In genomic region chr17:30005451-30005941, GRCm38 (mm10) we compare ENCODE assay signal across 8 mouse cellular contexts. TPM values are rescaled to one million over a fixed set of nuclear protein-coding genes. Genes with fewer than 3 reads are reported as not detected.
DNase-seq lines count a peak whose midpoint lies in the region; ATAC-seq and TF ChIP-seq lines count a peak whose summit lies in the region.

No protein-coding gene starts in this region.

- no peak for TF ChIP-seq POLR2A in heart, adult 2 months (IDR thresholded peaks at IDR 0.05; ENCODE audit: insufficient read depth, low read depth, low read length)

- peaks cover 14% of the 10 kb centered on the region for H3K36me3 ChIP-seq in heart, adult 2 months (ENCODE audit: control insufficient read depth, insufficient read depth, low read length)
- H3K36me3 ChIP-seq in lung, embryonic 15.5 days, result no peaks in the 10 kb centered on the region
- no peaks in the 10 kb centered on the region for H3K36me3 ChIP-seq in neural tube, embryonic 14.5 days (ENCODE audit: control insufficient read depth, insufficient read depth, low read length)

- H3K79me2 ChIP-seq in heart, adult 2 months (replicated peaks; ENCODE audit: control insufficient read depth, insufficient read depth, low read length), result peaks cover 10% of the 10 kb centered on the region

- intact Hi-C loops in heart, adult 2 months (cut with DNase I), result loop anchor here (1.0 to 2.0 kb wide), 2 partner anchors 19 to 29 kb away; no protein-coding TSS in a partner anchor

- no peaks in the 10 kb centered on the region for H3K27me3 ChIP-seq in heart, adult 2 months (ENCODE audit: control insufficient read depth, insufficient read depth, low read length)
- H3K27me3 ChIP-seq in lung, embryonic 15.5 days, result no peaks in the 10 kb centered on the region
- H3K27me3 ChIP-seq in neural tube, embryonic 14.5 days (ENCODE audit: control insufficient read depth, insufficient read depth, low read length), result no peaks in the 10 kb centered on the region

- no peak for TF ChIP-seq CTCF in heart, adult 2 months (IDR thresholded peaks at IDR 0.05)

- no peak; the same call in none of the 2 replicates for ATAC-seq in lung, embryonic 15.5 days (ENCODE audit: borderline replicate concordance, extremely low read depth, low FRiP score, low TSS enrichment)
- ATAC-seq in neural tube, embryonic 14.5 days (ENCODE audit: low read depth), result peak; percentile 32

- peak overlapping the region; percentile 68 for H3K4me2 ChIP-seq in lung, embryonic 15.5 days
- peak overlapping the region; percentile 79 for H3K4me2 ChIP-seq in neural tube, embryonic 14.5 days (ENCODE audit: low read depth, low read length)

- DNase-seq in retina, embryonic 14.5 days (ENCODE audit: low spot score), result peak; percentile 47
- no peak for DNase-seq in retina, postnatal 1 day
- DNase-seq in cerebellum, postnatal 10 days, result peak; percentile 59 to 65
- DNase-seq in heart, adult 2 months, result peak; percentile 59 to 72
- DNase-seq in kidney, adult 18-20 months, result peak; percentile 54
- no peak for DNase-seq in c-Kit-positive CD71-positive TER-119-positive erythroid progenitor cells, embryonic 14.5 days (ENCODE audit: low spot score)

- H3K4me1 ChIP-seq in heart, adult 2 months (ENCODE audit: control insufficient read depth, insufficient read depth, low read length), result peaks cover 16% of the 10 kb centered on the region
- peaks cover 39% of the 10 kb centered on the region for H3K4me1 ChIP-seq in lung, embryonic 15.5 days
- H3K4me1 ChIP-seq in neural tube, embryonic 14.5 days (ENCODE audit: control insufficient read depth, insufficient read depth, low read length), result peaks cover 35% of the 10 kb centered on the region

- no peak for TF ChIP-seq EP300 in heart, adult 2 months (IDR thresholded peaks at IDR 0.05; ENCODE audit: insufficient read depth, low read depth, low read length)

- no peaks in the 10 kb centered on the region for H3K9me3 ChIP-seq in lung, embryonic 15.5 days
- H3K9me3 ChIP-seq in neural tube, embryonic 14.5 days (ENCODE audit: control insufficient read depth, low read length), result no peaks in the 10 kb centered on the region

- peak overlapping the region; percentile 67 for H3K4me3 ChIP-seq in heart, adult 2 months
- peak overlapping the region; percentile 91 for H3K4me3 ChIP-seq in lung, embryonic 15.5 days
- peak overlapping the region; percentile 91 for H3K4me3 ChIP-seq in neural tube, embryonic 14.5 days (ENCODE audit: low read depth, low read length)

- under 1% methylated on average over 18 of the region's 19 CpGs for WGBS in heart, adult 2 months
- 0% methylated on average over 17 of the region's 19 CpGs for WGBS in lung, embryonic 15.5 days
- 0% methylated on average over 14 of the region's 19 CpGs for WGBS in neural tube, embryonic 14.5 days

- H3K27ac ChIP-seq in heart, adult 2 months, result peak overlapping the region; percentile 100
- peak overlapping the region; percentile 100 for H3K27ac ChIP-seq in lung, embryonic 15.5 days
- peak overlapping the region; percentile 98 for H3K27ac ChIP-seq in neural tube, embryonic 14.5 days (ENCODE audit: low read depth, low read length)

- H3K9ac ChIP-seq in heart, adult 2 months (ENCODE audit: low read depth, low read length), result peak overlapping the region; percentile 100
- H3K9ac ChIP-seq in lung, embryonic 15.5 days, result peak overlapping the region; percentile 94
- peak overlapping the region; percentile 98 for H3K9ac ChIP-seq in neural tube, embryonic 14.5 days (replicated peaks; ENCODE audit: low read depth, low read length)

RNA-seq across cellular contexts. Expression of gene Zfand3, which starts 1.0 kb away (rescaled TPM):
- total RNA-seq in heart, adult 2 months (2021), result 100 to 1,000 TPM; 130 to 149 TPM
- 106 and 127 TPM in 2 replicates for polyA plus RNA-seq in heart, adult 2 months (2012; rRNA removed)
- 56.7 and 59.8 TPM in 2 replicates for polyA plus RNA-seq in lung, embryonic 15.5 days (2015; fragmentation: Nextera tagmentation; extraction: Ambion mirVana)
- polyA plus RNA-seq in neural tube, embryonic 14.5 days (2014; fragmentation: Nextera tagmentation; extraction: Ambion mirVana), result 36.8 and 37.5 TPM in 2 replicates

RNA-seq across cellular contexts. Expression of gene Mdga1, which starts 35.6 kb away (rescaled TPM):
- 10 to 100 TPM; 13.4 to 15.4 TPM for total RNA-seq in heart, adult 2 months (2021)
- polyA plus RNA-seq in heart, adult 2 months (2012; rRNA removed), result 26.3 and 26.4 TPM in 2 replicates
- 4.1 and 4.2 TPM in 2 replicates for polyA plus RNA-seq in lung, embryonic 15.5 days (2015; fragmentation: Nextera tagmentation; extraction: Ambion mirVana)
- 10.6 and 10.7 TPM in 2 replicates for polyA plus RNA-seq in neural tube, embryonic 14.5 days (2014; fragmentation: Nextera tagmentation; extraction: Ambion mirVana)

Comparison
In these comparisons a context has a peak if more than half of its experiments do, and no peak if none do; other contexts are left out.
1. DNase-seq: peak in retina, embryonic 14.5 days (single experiment), cerebellum, postnatal 10 days (2 of 2), heart, adult 2 months (2 of 2) and kidney, adult 18-20 months (single experiment); none in retina, postnatal 1 day (single experiment) and c-Kit-positive CD71-positive TER-119-positive erythroid progenitor cells, embryonic 14.5 days (single experiment).
2. Peak in every context shown above with its lines, with median percentiles within 50 percentile points of each other: H3K27ac ChIP-seq, H3K4me3 ChIP-seq and H3K9ac ChIP-seq.